Mouse (Mus musculus) common myeloid progenitor, adult 5-6 weeks (primary cell): ENCODE measurements around the gene Mss51. TPM values are rescaled to one million over a fixed set of nuclear protein-coding genes. Genes with fewer than 3 reads are reported as not detected.

Source experiments
- ATAC-seq: replicated peaks from 2 replicates; pipeline ENCODE4 v1.8.0; 2016; ENCODE audit warnings: low read depth, mild to moderate bottlenecking, moderate TSS enrichment, inconsistent platforms; ENCODE audit not compliant: poor library complexity, severe bottlenecking
- total RNA-seq: library from RNA; stranded (forward); fragments of 200-1000, 187-1606 nt; gene quantifications from 2 replicates; pipeline ENCODE4 v1.2.3, GENCODE M21; 2017

Gene Mss51
- total RNA-seq, 1 experiment from 2014 or later: 1.1 TPM

- no peak for ATAC-seq
Measured at GRCm38 (mm10) chr14:20458378-20458777, 38.3 kb downstream of the Mss51 start.

GRCm38 (mm10) chr14:20452929-20453328 lies 43.8 kb downstream of the Mss51 start:
- ATAC-seq: no peak

GRCm38 (mm10) chr14:20451765-20452331 lies 44.9 kb downstream of the Mss51 start, which contains the start of gene Cfap70:
Cfap70 (minus strand) TSS chr14:20452226.
- ATAC-seq: peak; percentile 73

GRCm38 (mm10) chr14:20451302-20451701 lies 45.4 kb downstream of the Mss51 start:
- ATAC-seq: peak; percentile 43; the same call in 1 of the 2 replicates

- no peak for ATAC-seq
Measured at GRCm38 (mm10) chr14:20447209-20447608, 49.5 kb downstream of the Mss51 start.

- no peak for ATAC-seq
Measured at GRCm38 (mm10) chr14:20442252-20442651, 54.4 kb downstream of the Mss51 start.

GRCm38 (mm10) chr14:20436976-20437375 lies 59.7 kb downstream of the Mss51 start:
- ATAC-seq: peak; percentile 47

Other genes starting within 250 kb of the Mss51 start
- gene Kcnk16, start 227.7 kb downstream of the Mss51 start, total RNA-seq: not detected in 2 replicates
- 8.2 and 10.1 TPM in 2 replicates for gene Nudt13, start 202.2 kb downstream of the Mss51 start, total RNA-seq
- gene Ecd, start 148.8 kb downstream of the Mss51 start, total RNA-seq: 60.3 and 73.0 TPM in 2 replicates
- gene Fam149b, start 148.7 kb downstream of the Mss51 start, total RNA-seq: 21.5 and 28.5 TPM in 2 replicates
- 329 and 390 TPM in 2 replicates for gene Dnajc9, start 108.0 kb downstream of the Mss51 start, total RNA-seq
- 38.8 and 43.9 TPM in 2 replicates for gene Mrps16, start 103.3 kb downstream of the Mss51 start, total RNA-seq
- 0.05 TPM in 1 of 2 replicates, not detected in the other for gene Cfap70, start 44.7 kb downstream of the Mss51 start, total RNA-seq
- gene Anxa7, start 16.8 kb downstream of the Mss51 start, total RNA-seq: 48.7 and 60.9 TPM in 2 replicates
- 55.1 and 94.1 TPM in 2 replicates for gene Ppp3cb, start 49.7 kb upstream of the Mss51 start, total RNA-seq
- gene Usp54, start 144.2 kb upstream of the Mss51 start, total RNA-seq: 8.3 and 8.6 TPM in 2 replicates
- not detected in 2 replicates for gene Myoz1, start 159.6 kb upstream of the Mss51 start, total RNA-seq
- gene Synpo2l, start 171.5 kb upstream of the Mss51 start, total RNA-seq: 0.23 TPM in 1 of 2 replicates, not detected in the other
- gene Sec24c, start 177.4 kb upstream of the Mss51 start, total RNA-seq: 75.4 and 87.3 TPM in 2 replicates
- 6.2 and 9.5 TPM in 2 replicates for gene Fut11, start 198.1 kb upstream of the Mss51 start, total RNA-seq
- gene Chchd1, start 206.1 kb upstream of the Mss51 start, total RNA-seq: 100 and 114 TPM in 2 replicates
- gene Zswim8, start 210.7 kb upstream of the Mss51 start, total RNA-seq: 7.9 and 17.6 TPM in 2 replicates
- gene Ndst2, start 237.7 kb upstream of the Mss51 start, total RNA-seq: 11.6 and 13.4 TPM in 2 replicates